In genomic region chr6:117851747-117852146, GRCm38 (mm10) we compare ENCODE assay signal across 14 mouse cellular contexts. TPM values are rescaled to one million over a fixed set of nuclear protein-coding genes. Genes with fewer than 3 reads are reported as not detected.
DNase-seq lines count a peak whose midpoint lies in the region; TF ChIP-seq lines count a peak whose summit lies in the region.
"Had no signal": no experiment of that assay in that cellular context is flagged by ENCODE, and none has a peak within 500 bp of the region (broad histone marks: within the 10 kb centered on the region; RNA-seq: fewer than 3 reads in every experiment).

No protein-coding gene starts in this region.

- H3K27me3 ChIP-seq in thymus, adult 2 months (ENCODE audit: control insufficient read depth, insufficient read depth, low read length): no peaks in the 10 kb centered on the region
- H3K27me3 ChIP-seq in limb, embryonic 10.5 days (ENCODE audit: low read depth, poor library complexity, severe bottlenecking): no peaks in the 10 kb centered on the region
- H3K27me3 ChIP-seq: forebrain, embryonic 15.5 days; megakaryocyte, embryonic 14.5 days had no signal

- peak; percentile 44 for DNase-seq in kidney, adult 9 months
- no peak for DNase-seq in kidney, adult 18-20 months
- peak; percentile 19 for DNase-seq in thymus, postnatal 14 days
- no peak for DNase-seq in thymus, adult 2 months
- DNase-seq in brain, embryonic 14.5 days (ENCODE audit: low read depth): no peak
- DNase-seq in spleen, adult 18-20 months: no peak
- DNase-seq in limb, embryonic 10.5 days (ENCODE audit: low spot score): no peak
- no peak for DNase-seq in spleen, postnatal 10 days (ENCODE audit: low spot score in 2 of 2)
- DNase-seq: adrenal gland, adult 2 months; cerebellum, postnatal 14 days; heart, postnatal 4 days; thymus, postnatal 4 days had no signal

- TF ChIP-seq CTCF in thymus, adult 2 months (IDR thresholded peaks at IDR 0.05; ENCODE audit: borderline replicate concordance, control insufficient read depth, extremely low read depth, insufficient read depth, low read length, poor library complexity): no peak
- TF ChIP-seq CTCF in brain, embryonic 14.5 days (IDR thresholded peaks at IDR 0.05; ENCODE audit: borderline replicate concordance, extremely low read depth, insufficient read depth, insufficient read length): peak; percentile 1; the same call in 1 of the 2 replicates

- no peak for TF ChIP-seq POLR2A in thymus, adult 2 months (IDR thresholded peaks at IDR 0.05; ENCODE audit: control insufficient read depth, extremely low read depth, insufficient read depth, low read length, poor library complexity)
- TF ChIP-seq POLR2A in brain, embryonic 14.5 days (IDR thresholded peaks at IDR 0.05; ENCODE audit: borderline replicate concordance, extremely low read depth, insufficient read depth, insufficient read length, poor library complexity, severe bottlenecking): no peak

- H3K4me1 ChIP-seq in thymus, adult 2 months (replicated peaks; ENCODE audit: control insufficient read depth, insufficient read depth, low read length): no peaks in the 10 kb centered on the region
- H3K4me1 ChIP-seq in limb, embryonic 10.5 days: no peaks in the 10 kb centered on the region
- H3K4me1 ChIP-seq: forebrain, embryonic 15.5 days had no signal

- 49% methylated on average over 2 of the region's 2 CpGs for WGBS in thymus, adult 2 months
- WGBS in limb, embryonic 10.5 days: 61% methylated on average over 2 of the region's 2 CpGs

- H3K4me3 ChIP-seq in thymus, adult 2 months (ENCODE audit: control insufficient read depth, insufficient read depth, low read length): no peak overlapping the region
- H3K4me3 ChIP-seq in limb, embryonic 10.5 days: no peak overlapping the region
- H3K4me3 ChIP-seq: forebrain, embryonic 15.5 days; megakaryocyte, embryonic 14.5 days had no signal

- no peaks in the 10 kb centered on the region for H3K9me3 ChIP-seq in limb, embryonic 10.5 days (replicated peaks)
- H3K9me3 ChIP-seq: forebrain, embryonic 15.5 days; megakaryocyte, embryonic 14.5 days had no signal

- no peak overlapping the region for H3K27ac ChIP-seq in thymus, adult 2 months (ENCODE audit: control insufficient read depth, insufficient read depth, low read length)
- H3K27ac ChIP-seq in limb, embryonic 10.5 days: no peak overlapping the region
- H3K27ac ChIP-seq: forebrain, embryonic 15.5 days had no signal

- H3K36me3 ChIP-seq in thymus, adult 2 months (ENCODE audit: control insufficient read depth, insufficient read depth, low read length): peaks cover 4% of the 10 kb centered on the region; the same call in 1 of the 2 replicates
- peaks cover 28% of the 10 kb centered on the region for H3K36me3 ChIP-seq in limb, embryonic 10.5 days

RNA-seq across cellular contexts. Expression of gene Zfp239, which starts 10.2 kb away (rescaled TPM):
- 2.0 and 2.9 TPM in 2 replicates for polyA plus RNA-seq in thymus, adult 2 months (2012; rRNA removed)
- polyA plus RNA-seq in brain, embryonic 14.5 days (2012; rRNA removed): 9.0 and 10.6 TPM in 2 replicates
- polyA plus RNA-seq in limb, embryonic 10.5 days (2016; fragmentation: Nextera tagmentation; extraction: Ambion mirVana): 14.6 and 17.3 TPM in 2 replicates

RNA-seq across cellular contexts. Expression of gene Zfp637, which starts 10.8 kb away (rescaled TPM):
- 23.3 and 25.5 TPM in 2 replicates for polyA plus RNA-seq in thymus, adult 2 months (2012; rRNA removed)
- polyA plus RNA-seq in brain, embryonic 14.5 days (2012; rRNA removed): 84.4 and 94.6 TPM in 2 replicates
- polyA plus RNA-seq in limb, embryonic 10.5 days (2016; fragmentation: Nextera tagmentation; extraction: Ambion mirVana): 99.2 and 128 TPM in 2 replicates

RNA-seq across cellular contexts. Expression of gene Hnrnpf, which starts 48.4 kb away (rescaled TPM):
- 316 and 376 TPM in 2 replicates for polyA plus RNA-seq in thymus, adult 2 months (2012; rRNA removed)
- polyA plus RNA-seq in brain, embryonic 14.5 days (2012; rRNA removed): 240 and 265 TPM in 2 replicates
- 907 and 916 TPM in 2 replicates for polyA plus RNA-seq in limb, embryonic 10.5 days (2016; fragmentation: Nextera tagmentation; extraction: Ambion mirVana)

Comparison
In these comparisons a context has a peak if more than half of its experiments do, and no peak if none do; other contexts are left out.
1. DNase-seq: peak in kidney, adult 9 months (single experiment) and thymus, postnatal 14 days (single experiment); none in kidney, adult 18-20 months (single experiment), thymus, adult 2 months (single experiment), brain, embryonic 14.5 days (single experiment), spleen, adult 18-20 months (0 of 2), limb, embryonic 10.5 days (single experiment) and spleen, postnatal 10 days (0 of 2).